Mouse (Mus musculus): ENCODE measurements around the gene Serpind1.

GRCm38 (mm10) chr16:17291016-17291415 is 40.2 kb upstream of the Serpind1 start:
- TF ChIP-seq TAL1 (conservative IDR thresholded peaks at IDR 0.05; ENCODE audit: low read depth, low read length), result no peak
- TF ChIP-seq CTCF (IDR thresholded peaks at IDR 0.05; ENCODE audit: low read depth, low read length), result no peak
- no peak for TF ChIP-seq GATA1 (IDR thresholded peaks at IDR 0.05; ENCODE audit: borderline replicate concordance, low read length)
- no peak for TF ChIP-seq GATA2 (IDR thresholded peaks at IDR 0.05; ENCODE audit: borderline replicate concordance, low read depth, low read length)
- no peak for TF ChIP-seq POLR2AphosphoS5 (IDR thresholded peaks at IDR 0.05; ENCODE audit: insufficient replicate concordance, low read depth, low read length)
